Mouse (Mus musculus): ENCODE data around the gene Dnajc3. TPM values are rescaled to one million over a fixed set of nuclear protein-coding genes. Genes with fewer than 3 reads are reported as not detected.

The Dnajc3 gene
- polyA plus RNA-seq, 1 experiment from 2014 or later, result 44.1 TPM

DNA sequence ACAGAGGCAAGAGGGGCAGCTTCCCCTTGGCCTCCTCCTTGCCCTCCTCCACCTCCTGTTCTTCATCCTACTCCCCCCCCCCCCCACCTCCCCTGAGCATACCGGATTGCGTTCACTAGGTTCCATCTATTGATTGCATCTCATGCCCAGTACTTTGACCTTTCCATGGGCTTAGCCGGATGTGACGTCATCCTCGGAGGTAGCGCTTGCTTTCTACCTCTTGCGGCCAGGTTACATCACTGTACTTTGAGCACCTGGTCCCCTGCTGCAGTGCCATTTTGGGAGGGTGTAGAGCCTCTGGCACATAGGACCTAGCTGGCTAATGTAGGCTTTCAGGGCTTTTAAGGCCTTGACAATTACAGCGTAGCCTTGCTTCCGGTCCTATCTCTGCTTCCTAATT, 3.1 kb upstream of the Dnajc3 start:
- 86% methylated on average over 9 of the region's 9 CpGs for WGBS
- Histone ChIP-seq H3K27me3 (no peaks in the 10 kb centered on the region), H3K36me3 (no peaks in the 10 kb centered on the region), H3K27ac (no peak overlapping the region), H3K9ac (no peak overlapping the region), H3K9me3 (no peaks in the 10 kb centered on the region), H3K4me2 (no peak overlapping the region), H3K4me1 (peaks cover 13% of the 10 kb centered on the region), H3K4me3 (no peak overlapping the region)
- ATAC-seq (ENCODE audit: insufficient number of reproducible peaks, low FRiP score, low TSS enrichment, low read depth), result no peak

- H3K4me1 ChIP-seq, result peaks cover 19% of the 10 kb centered on the region
- H3K36me3 ChIP-seq, result no peaks in the 10 kb centered on the region
- H3K9ac ChIP-seq, result no peak overlapping the region
- H3K27ac ChIP-seq, result no peak overlapping the region
- no peaks in the 10 kb centered on the region for H3K9me3 ChIP-seq
- H3K4me3 ChIP-seq, result no peak overlapping the region
- 54% methylated on average over 3 of the region's 3 CpGs for WGBS
- no peaks in the 10 kb centered on the region for H3K27me3 ChIP-seq
- H3K4me2 ChIP-seq, result no peak overlapping the region
- no peak for ATAC-seq (ENCODE audit: insufficient number of reproducible peaks, low FRiP score, low TSS enrichment, low read depth)
These were observed 1.5 kb upstream of the Dnajc3 start for GRCm38 (mm10) chr14:118936236-118936635.

DNA sequence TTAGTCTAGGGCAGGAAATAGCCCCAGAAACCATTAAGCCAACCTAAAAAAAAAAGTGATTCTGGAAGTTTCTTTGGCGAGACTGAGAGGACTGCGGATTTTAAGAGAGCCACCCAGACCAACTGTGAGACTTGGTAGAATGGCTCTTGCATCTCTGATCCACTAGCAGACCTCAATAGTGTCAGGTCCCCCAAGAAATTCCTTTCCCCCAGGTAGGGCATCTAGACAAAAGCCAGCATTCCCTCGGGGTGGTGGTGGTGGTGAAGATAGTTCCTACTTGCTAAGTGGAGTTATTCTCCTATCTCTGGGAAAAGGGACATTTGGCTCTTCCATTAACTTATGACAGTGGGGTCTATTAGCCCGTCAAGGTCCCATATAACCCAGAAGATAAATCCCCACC, 824 bp upstream of the Dnajc3 start:
- peak overlapping the region; percentile 41 for H3K9ac ChIP-seq
- H3K27me3 ChIP-seq, result no peaks in the 10 kb centered on the region
- no peaks in the 10 kb centered on the region for H3K36me3 ChIP-seq
- ATAC-seq (ENCODE audit: insufficient number of reproducible peaks, low FRiP score, low TSS enrichment, low read depth), result no peak
- 33% methylated on average over 4 of the region's 4 CpGs for WGBS
- H3K4me2 ChIP-seq, result peak overlapping the region; percentile 60
- H3K4me1 ChIP-seq, result peaks cover 22% of the 10 kb centered on the region
- peak overlapping the region; percentile 78 for H3K27ac ChIP-seq
- no peaks in the 10 kb centered on the region for H3K9me3 ChIP-seq
- H3K4me3 ChIP-seq, result peak overlapping the region; percentile 100

DNA sequence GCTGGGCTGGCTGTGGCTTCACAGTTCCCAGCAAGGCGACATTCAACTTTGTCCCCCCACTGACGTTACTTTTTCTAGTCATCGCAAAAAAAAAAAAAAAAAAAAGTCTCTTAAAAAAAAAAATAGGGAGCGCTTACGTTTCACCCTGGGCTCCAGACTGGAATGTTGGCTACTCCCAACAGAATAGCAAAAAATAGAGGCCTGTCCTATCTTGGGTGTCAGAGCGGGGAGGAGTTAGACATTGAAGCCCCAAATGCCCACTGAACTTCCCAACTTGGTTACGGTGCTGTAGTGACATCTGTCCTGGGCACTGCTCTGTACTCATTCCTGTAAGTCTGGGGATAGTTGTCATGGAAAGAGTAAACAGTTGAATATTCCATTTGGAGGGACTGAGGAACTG, 775 bp downstream of the Dnajc3 start:
- peak overlapping the region; percentile 99 for H3K9ac ChIP-seq
- H3K4me1 ChIP-seq, result peaks cover 24% of the 10 kb centered on the region
- no peak for ATAC-seq (ENCODE audit: insufficient number of reproducible peaks, low FRiP score, low TSS enrichment, low read depth)
- H3K27me3 ChIP-seq, result no peaks in the 10 kb centered on the region
- H3K9me3 ChIP-seq, result no peaks in the 10 kb centered on the region
- H3K4me2 ChIP-seq, result peak overlapping the region; percentile 50
- under 1% methylated on average over 7 of the region's 7 CpGs for WGBS
- H3K27ac ChIP-seq, result peak overlapping the region; percentile 95
- H3K36me3 ChIP-seq, result no peaks in the 10 kb centered on the region
- peak overlapping the region; percentile 100 for H3K4me3 ChIP-seq

DNA sequence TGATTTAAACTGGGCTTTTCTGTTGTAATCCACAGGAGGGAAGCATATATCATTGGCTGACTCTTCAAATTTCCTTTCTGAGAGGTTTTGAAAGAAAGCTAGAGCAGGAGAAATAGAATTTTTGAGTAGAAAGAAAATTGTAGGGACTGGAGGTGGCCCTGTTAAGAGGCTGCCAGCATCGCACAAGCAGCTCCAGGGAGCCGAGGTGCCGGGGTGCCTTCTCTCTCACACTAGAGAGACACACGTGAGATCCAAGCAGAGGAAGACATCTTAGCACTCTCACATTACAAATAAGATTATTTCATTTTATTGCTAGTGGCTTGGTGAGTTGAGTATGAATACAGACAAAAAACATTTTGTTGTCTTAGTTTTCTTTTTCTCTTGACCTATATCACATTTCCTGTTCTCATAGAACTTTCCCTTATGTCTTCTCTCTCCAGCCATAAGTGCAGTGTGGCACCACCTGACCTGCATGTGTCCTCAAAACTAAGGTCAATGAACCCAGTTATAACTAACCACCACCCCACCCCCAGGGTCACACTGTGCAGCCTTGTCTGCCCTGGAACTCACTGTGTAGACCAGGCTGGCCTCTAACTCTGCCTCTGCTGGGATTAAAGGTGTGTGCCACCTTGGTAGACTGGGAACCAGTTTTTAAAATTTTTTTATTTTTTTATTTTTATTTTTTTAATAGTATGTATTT, 3.2 kb downstream of the Dnajc3 start:
- H3K9ac ChIP-seq, result no peak overlapping the region

GRCm38 (mm10) chr14:118942076-118942475, 4.3 kb downstream of the Dnajc3 start:
- Histone ChIP-seq H3K9me3 (no peaks in the 10 kb centered on the region), H3K27me3 (no peaks in the 10 kb centered on the region), H3K4me1 (peaks cover 20% of the 10 kb centered on the region), H3K9ac (no peak overlapping the region), H3K36me3 (no peaks in the 10 kb centered on the region), H3K4me2 (no peak overlapping the region), H3K27ac (no peak overlapping the region), H3K4me3 (no peak overlapping the region)
- WGBS, result 51% methylated on average over 12 of the region's 12 CpGs
- no peak for ATAC-seq (ENCODE audit: insufficient number of reproducible peaks, low FRiP score, low TSS enrichment, low read depth)

More for the DNA sequence above, 3.2 kb downstream of the Dnajc3 start:
- Histone ChIP-seq H3K4me3 (no peak overlapping the region), H3K27me3 (no peaks in the 10 kb centered on the region), H3K36me3 (no peaks in the 10 kb centered on the region), H3K9me3 (no peaks in the 10 kb centered on the region), H3K4me1 (peaks cover 24% of the 10 kb centered on the region), H3K27ac (no peak overlapping the region), H3K4me2 (no peak overlapping the region)
- no peak for ATAC-seq (ENCODE audit: insufficient number of reproducible peaks, low FRiP score, low TSS enrichment, low read depth)
- WGBS, result 75% methylated on average over 4 of the region's 4 CpGs

DNA sequence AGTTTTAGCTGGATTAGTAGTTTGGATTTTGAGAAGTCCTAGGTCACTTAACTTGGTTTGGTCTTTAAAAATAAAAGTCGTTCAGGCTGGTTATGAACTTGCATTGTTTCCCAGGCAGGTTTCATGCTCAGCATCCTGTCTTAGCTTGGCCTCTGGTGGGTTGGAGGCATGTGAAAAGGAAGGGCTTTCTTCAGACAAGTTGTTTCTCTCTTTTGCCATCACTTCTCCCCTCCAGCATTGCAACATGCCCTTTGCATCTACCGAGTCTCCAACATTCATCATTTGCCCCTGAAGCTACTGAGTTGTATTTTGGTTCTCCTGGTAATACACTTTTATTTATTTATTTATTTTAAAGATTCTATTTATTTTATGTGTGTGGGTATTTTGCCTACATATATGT, 6.9 kb downstream of the Dnajc3 start:
- 72% methylated on average over 2 of the region's 2 CpGs for WGBS
- Histone ChIP-seq H3K36me3 (no peaks in the 10 kb centered on the region), H3K27ac (no peak overlapping the region), H3K4me1 (0 out of 2 replicates have a peak, but pooled peaks cover 11% of the 10 kb centered on the region), H3K4me2 (no peak overlapping the region), H3K4me3 (no peak overlapping the region), H3K27me3 (no peaks in the 10 kb centered on the region), H3K9me3 (no peaks in the 10 kb centered on the region), H3K9ac (no peak overlapping the region)
- no peak for ATAC-seq (ENCODE audit: insufficient number of reproducible peaks, low FRiP score, low TSS enrichment, low read depth)

- Histone ChIP-seq H3K9me3 (no peaks in the 10 kb centered on the region), H3K36me3 (peaks cover 5% of the 10 kb centered on the region), H3K4me2 (no peak overlapping the region), H3K4me3 (no peak overlapping the region), H3K4me1 (no peaks in the 10 kb centered on the region), H3K27ac (no peak overlapping the region), H3K9ac (no peak overlapping the region), H3K27me3 (no peaks in the 10 kb centered on the region)
- no peak for ATAC-seq (ENCODE audit: insufficient number of reproducible peaks, low FRiP score, low TSS enrichment, low read depth)
- 87% methylated on average over 1 of the region's 1 CpGs for WGBS
These were observed 11.1 kb downstream of the Dnajc3 start for GRCm38 (mm10) chr14:118948841-118949240.

- WGBS, result 87% methylated on average over 9 of the region's 9 CpGs
- H3K36me3 ChIP-seq, result peaks cover 24% of the 10 kb centered on the region
- no peaks in the 10 kb centered on the region for H3K27me3 ChIP-seq
- no peak overlapping the region for H3K9ac ChIP-seq
- ATAC-seq (ENCODE audit: insufficient number of reproducible peaks, low FRiP score, low TSS enrichment, low read depth), result no peak
- H3K4me3 ChIP-seq, result no peak overlapping the region
- no peaks in the 10 kb centered on the region for H3K4me1 ChIP-seq
- H3K9me3 ChIP-seq, result no peaks in the 10 kb centered on the region
- H3K4me2 ChIP-seq, result no peak overlapping the region
- H3K27ac ChIP-seq, result no peak overlapping the region
These were observed 14.3 kb downstream of the Dnajc3 start for GRCm38 (mm10) chr14:118951912-118952583.

GRCm38 (mm10) chr14:118958010-118958409, 20.2 kb downstream of the Dnajc3 start:
- peaks cover 62% of the 10 kb centered on the region for H3K36me3 ChIP-seq
- H3K9me3 ChIP-seq, result no peaks in the 10 kb centered on the region
- no peak overlapping the region for H3K9ac ChIP-seq
- WGBS, result 88% methylated on average over 3 of the region's 3 CpGs
- no peak for ATAC-seq (ENCODE audit: insufficient number of reproducible peaks, low FRiP score, low TSS enrichment, low read depth)
- no peak overlapping the region for H3K27ac ChIP-seq
- no peak overlapping the region for H3K4me2 ChIP-seq
- no peak overlapping the region for H3K4me3 ChIP-seq
- H3K4me1 ChIP-seq, result no peaks in the 10 kb centered on the region
- H3K27me3 ChIP-seq, result no peaks in the 10 kb centered on the region

DNA sequence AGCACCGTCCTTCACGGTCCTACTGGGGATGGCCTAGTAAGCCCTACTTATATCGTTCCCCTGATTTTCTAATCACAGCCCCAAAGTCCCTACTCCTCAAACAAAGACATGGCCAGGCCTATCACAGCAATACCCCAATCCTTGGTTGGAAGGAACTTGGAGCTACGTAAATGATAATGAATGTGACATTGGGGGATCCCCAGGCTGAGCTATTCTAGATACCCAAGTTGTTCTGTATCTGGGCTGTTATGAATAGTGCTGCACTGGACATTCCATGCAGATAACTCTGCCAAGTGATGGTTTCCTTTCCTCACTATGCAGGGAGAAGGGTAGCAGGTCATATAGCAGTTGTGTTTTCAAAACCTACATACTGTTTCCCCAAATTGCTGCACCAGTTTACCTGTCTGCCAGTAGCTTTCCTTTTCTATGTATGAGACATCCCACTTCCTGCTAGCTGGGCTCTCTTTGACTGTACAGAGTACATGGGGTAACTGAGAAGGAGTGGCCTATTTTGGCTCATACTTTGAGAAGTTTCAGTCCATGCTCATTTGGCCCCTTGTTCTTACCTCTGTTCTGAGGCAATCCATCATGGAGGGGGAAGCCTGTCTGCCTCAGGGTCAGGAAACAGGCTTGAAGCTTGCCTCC, 27.7 kb downstream of the Dnajc3 start:
- no peak overlapping the region for H3K9ac ChIP-seq
- H3K4me2 ChIP-seq, result no peak overlapping the region
- H3K36me3 ChIP-seq, result peaks cover 48% of the 10 kb centered on the region
- H3K27ac ChIP-seq, result no peak overlapping the region
- H3K4me3 ChIP-seq, result no peak overlapping the region
- no peaks in the 10 kb centered on the region for H3K27me3 ChIP-seq
- H3K9me3 ChIP-seq, result no peaks in the 10 kb centered on the region
- 90% methylated on average over 4 of the region's 4 CpGs for WGBS
- ATAC-seq (ENCODE audit: insufficient number of reproducible peaks, low FRiP score, low TSS enrichment, low read depth), result no peak
- H3K4me1 ChIP-seq, result no peaks in the 10 kb centered on the region

GRCm38 (mm10) chr14:118967646-118968045, 29.9 kb downstream of the Dnajc3 start:
- H3K9me3 ChIP-seq, result no peaks in the 10 kb centered on the region
- H3K36me3 ChIP-seq, result peaks cover 51% of the 10 kb centered on the region
- no peaks in the 10 kb centered on the region for H3K4me1 ChIP-seq
- H3K27me3 ChIP-seq, result no peaks in the 10 kb centered on the region
- WGBS, result 90% methylated on average over 7 of the region's 7 CpGs
- no peak for ATAC-seq (ENCODE audit: insufficient number of reproducible peaks, low FRiP score, low TSS enrichment, low read depth)
- H3K4me3 ChIP-seq, result no peak overlapping the region
- no peak overlapping the region for H3K4me2 ChIP-seq
- H3K27ac ChIP-seq, result no peak overlapping the region
- H3K9ac ChIP-seq, result no peak overlapping the region
